In the genomic region with DNA sequence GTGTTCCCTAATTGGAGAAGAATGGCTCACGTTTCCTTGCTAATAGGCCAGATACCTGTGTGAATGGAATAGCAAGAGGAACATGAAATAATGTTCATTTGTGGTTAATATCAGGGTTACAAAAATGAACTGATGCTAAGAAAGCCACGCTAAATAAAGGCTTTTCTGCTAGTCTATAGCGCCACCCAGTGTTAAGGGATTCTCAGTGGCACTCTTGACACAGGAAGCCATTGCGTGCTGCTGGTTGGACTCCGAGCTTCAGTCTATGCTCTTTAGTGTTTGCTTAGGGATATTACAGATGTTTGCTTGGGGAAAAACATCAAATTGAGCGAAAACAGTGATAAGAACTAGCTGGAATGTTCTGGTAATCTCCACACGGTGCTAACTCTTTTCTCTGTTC, we compare ENCODE assay signal across 8 mouse cellular contexts.
DNase-seq lines count a peak whose midpoint lies in the region; ATAC-seq and TF ChIP-seq lines count a peak whose summit lies in the region.

No protein-coding gene starts in this region.

- no peaks in the 10 kb centered on the region for H3K36me3 ChIP-seq in kidney, postnatal 0 days (ENCODE audit: insufficient read depth, low read length)
- no peaks in the 10 kb centered on the region for H3K36me3 ChIP-seq in liver, embryonic 14.5 days (replicated peaks; ENCODE audit: control insufficient read depth, insufficient read depth, low read depth)

- TF ChIP-seq EP300 in liver, embryonic 14.5 days (IDR thresholded peaks at IDR 0.05; ENCODE audit: low read depth): no peak

- peak; percentile 17 for DNase-seq in ovary, postnatal 10 days (ENCODE audit: low spot score)
- DNase-seq in ovary, adult 18-20 months (ENCODE audit: low spot score): no peak
- DNase-seq in cerebellum, postnatal 14 days: peak; percentile 84 to 85
- DNase-seq in frontal cortex, postnatal 36 days (ENCODE audit: low spot score in 2 of 2): peak; percentile 54 to 85
- peak; percentile 89 for DNase-seq in kidney, postnatal 0 days (ENCODE audit: low spot score)
- no peak for DNase-seq in liver, embryonic 14.5 days (ENCODE audit: low read depth in 3 of 3, low spot score in 3 of 3)
- DNase-seq in right cerebral cortex, postnatal 10 days (ENCODE audit: low spot score in 2 of 2): peak; percentile 78 to 81
- no peak for DNase-seq in spleen, postnatal 14 days (ENCODE audit: low spot score in 2 of 2)

- H3K27me3 ChIP-seq in kidney, postnatal 0 days (ENCODE audit: insufficient read depth, low read length): no peaks in the 10 kb centered on the region
- H3K27me3 ChIP-seq in liver, embryonic 14.5 days (ENCODE audit: control insufficient read depth, insufficient read depth, low read length): no peaks in the 10 kb centered on the region

- ATAC-seq in kidney, postnatal 0 days (replicated peaks; ENCODE audit: low FRiP score, low read depth): no peak
- no peak for ATAC-seq in liver, embryonic 14.5 days (ENCODE audit: insufficient read depth)

- H3K4me3 ChIP-seq in kidney, postnatal 0 days (replicated peaks; ENCODE audit: low read depth, low read length): no peak overlapping the region
- H3K4me3 ChIP-seq in liver, embryonic 14.5 days (ENCODE audit: insufficient read depth in 1 of 2, low read depth in 2 of 2, low read length in 2 of 2): no peak overlapping the region

- no peaks in the 10 kb centered on the region for H3K4me1 ChIP-seq in kidney, postnatal 0 days (replicated peaks; ENCODE audit: insufficient read depth, low read length)
- H3K4me1 ChIP-seq in liver, embryonic 14.5 days (replicated peaks; ENCODE audit: control insufficient read depth in 2 of 2, insufficient read depth in 2 of 2, low read length in 1 of 2): no peaks in the 10 kb centered on the region

- no peak overlapping the region for H3K4me2 ChIP-seq in kidney, postnatal 0 days (ENCODE audit: low read length)
- H3K4me2 ChIP-seq in liver, embryonic 14.5 days (ENCODE audit: low read depth): no peak overlapping the region

- peak; percentile 89 for TF ChIP-seq CTCF in kidney, postnatal 0 days (IDR thresholded peaks at IDR 0.05; ENCODE audit: low read depth)
- TF ChIP-seq CTCF in liver, embryonic 14.5 days (IDR thresholded peaks at IDR 0.05; ENCODE audit: low read depth): peak; percentile 42

- no peak overlapping the region for H3K27ac ChIP-seq in kidney, postnatal 0 days
- no peak overlapping the region for H3K27ac ChIP-seq in liver, embryonic 14.5 days

- no peaks in the 10 kb centered on the region for H3K9me3 ChIP-seq in kidney, postnatal 0 days (replicated peaks; ENCODE audit: low read length)
- no peaks in the 10 kb centered on the region for H3K9me3 ChIP-seq in liver, embryonic 14.5 days (ENCODE audit: control insufficient read depth, low read length)

- 9% methylated on average over 7 of the region's 7 CpGs for WGBS in kidney, postnatal 0 days
- WGBS in liver, embryonic 14.5 days (ENCODE audit: insufficient replicate concordance): 8% methylated on average over 7 of the region's 7 CpGs

- H3K9ac ChIP-seq in kidney, postnatal 0 days (ENCODE audit: low read depth, low read length): no peak overlapping the region
- no peak overlapping the region for H3K9ac ChIP-seq in liver, embryonic 14.5 days (replicated peaks)

Comparison
In these comparisons a context has a peak if more than half of its experiments do, and no peak if none do; other contexts are left out.
1. DNase-seq: peak in ovary, postnatal 10 days (single experiment), cerebellum, postnatal 14 days (2 of 2), frontal cortex, postnatal 36 days (2 of 2), kidney, postnatal 0 days (single experiment) and right cerebral cortex, postnatal 10 days (2 of 2); none in ovary, adult 18-20 months (single experiment), liver, embryonic 14.5 days (0 of 3) and spleen, postnatal 14 days (0 of 2).